Mouse (Mus musculus) intestine, postnatal 0 days (tissue): ENCODE results near the gene Pla2g16. TPM values are rescaled to one million over a fixed set of nuclear protein-coding genes. Genes with fewer than 3 reads are reported as not detected.
A peak's percentile ranks its signal among the peaks of the same experiment; 100 is the strongest.

Experiments used
- ATAC-seq: fragments of 200-750 bp; cut with Nextera tagmentation; 2 replicates; pipeline ENCODE4 v1.8.0; 2017; ENCODE audit warnings: mild to moderate bottlenecking, moderate TSS enrichment, moderate library complexity
- H3K27ac ChIP-seq: fragments of 300-500 bp; sonication (generic); 2 replicates; pipeline ENCODE4 v1.5.1; 2014; ENCODE audit warnings: mild to moderate bottlenecking, low read depth, low read length, moderate library complexity
- H3K27me3 ChIP-seq: fragments of 300-500 bp; sonication (generic); replicated peaks from 2 replicates; pipeline ENCODE4 v1.6.1; 2014; ENCODE audit warnings: low read length, mixed read lengths; ENCODE audit not compliant: control insufficient read depth, insufficient read depth
- H3K36me3 ChIP-seq: fragments of 300-500 bp; sonication (generic); 2 replicates; pipeline ENCODE4 v1.6.1; 2014; ENCODE audit warnings: mild to moderate bottlenecking, moderate library complexity; ENCODE audit not compliant: control insufficient read depth, insufficient read depth
- H3K4me1 ChIP-seq: fragments of 300-500 bp; sonication (generic); replicated peaks from 2 replicates; pipeline ENCODE4 v1.6.1; 2014; ENCODE audit warnings: antibody characterized with exemption, low read length, mixed read lengths; ENCODE audit not compliant: control insufficient read depth, insufficient read depth
- H3K4me2 ChIP-seq: fragments of 300-500 bp; sonication (generic); replicated peaks from 2 replicates; pipeline ENCODE4 v1.6.1; 2014; ENCODE audit warnings: low read depth, mild to moderate bottlenecking, moderate library complexity
- H3K4me3 ChIP-seq: fragments of 300-500 bp; sonication (generic); 2 replicates; pipeline ENCODE4 v1.5.1; 2014; ENCODE audit warnings: low read depth, low read length
- H3K9ac ChIP-seq: fragments of 300-500 bp; sonication (generic); 2 replicates; pipeline ENCODE4 v1.6.1; 2014; ENCODE audit warnings: mild to moderate bottlenecking, low read depth, low read length
- H3K9me3 ChIP-seq: fragments of 300-500 bp; sonication (generic); 2 replicates; pipeline ENCODE4 v1.6.1; 2016; ENCODE audit warnings: mixed run types; ENCODE audit not compliant: control insufficient read depth
- CTCF ChIP-seq: sonication (generic); IDR thresholded peaks from 2 replicates; pipeline ENCODE4 v1.5.1; 2016; ENCODE audit warnings: low read depth, mild to moderate bottlenecking, control low read depth, antibody characterized with exemption, moderate library complexity
- WGBS: fragments of 180-500 bp; shearing (Covaris S2); extraction: QIAGEN DNeasy Blood & Tissue Kit; methylation state at CpG from one replicate; pipeline ENCODE4 v1.1.7; 2014; 5-methylcytosine and 5-hydroxymethylcytosine counted together
- polyA plus RNA-seq: library from polyadenylated mRNA; unstranded; fragments of >200 nt; fragmentation: Nextera tagmentation; extraction: Ambion mirVana; gene quantifications from 2 replicates; pipeline ENCODE4 v1.2.1, GENCODE M21; 2015

The Pla2g16 gene
- polyA plus RNA-seq, 1 experiment from 2014 or later, result 6.4 TPM

DNA sequence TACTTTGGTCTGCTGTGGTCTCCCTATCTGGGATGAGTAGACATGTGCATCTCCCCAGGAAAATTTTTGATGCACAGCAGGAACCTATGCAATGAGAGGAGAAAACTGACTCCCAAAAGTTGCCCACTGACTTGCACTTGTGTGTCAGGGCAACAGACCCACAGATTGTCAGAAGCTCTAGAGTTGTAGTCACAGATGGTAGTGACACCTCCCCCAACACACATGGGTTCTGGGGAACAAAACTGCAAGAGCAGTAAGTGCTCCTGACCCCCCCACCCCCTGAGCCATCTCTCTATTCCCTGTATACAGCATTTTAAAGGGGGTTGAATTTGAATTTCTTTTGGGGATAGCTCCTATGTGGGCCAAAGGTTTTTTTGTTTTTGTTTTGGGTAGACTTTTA lies 33.5 kb downstream of the Pla2g16 start:
- ATAC-seq, result no peak
- Histone ChIP-seq H3K27me3 (no peaks in the 10 kb centered on the region), H3K27ac (no peak overlapping the region), H3K4me1 (no peaks in the 10 kb centered on the region), H3K4me2 (no peak overlapping the region), H3K9ac (no peak overlapping the region), H3K4me3 (no peak overlapping the region), H3K9me3 (no peaks in the 10 kb centered on the region), H3K36me3 (no peaks in the 10 kb centered on the region)
- no peak for TF ChIP-seq CTCF

- Histone ChIP-seq H3K4me3 (no peak overlapping the region), H3K4me2 (no peak overlapping the region), H3K4me1 (no peaks in the 10 kb centered on the region), H3K9me3 (no peaks in the 10 kb centered on the region), H3K36me3 (no peaks in the 10 kb centered on the region), H3K27me3 (no peaks in the 10 kb centered on the region), H3K9ac (no peak overlapping the region), H3K27ac (no peak overlapping the region)
- ATAC-seq, result no peak
- TF ChIP-seq CTCF, result no peak
- WGBS, result 46% methylated on average over 3 of the region's 3 CpGs
These were observed 34.8 kb downstream of the Pla2g16 start for GRCm38 (mm10) chr19:7592018-7592417.

DNA sequence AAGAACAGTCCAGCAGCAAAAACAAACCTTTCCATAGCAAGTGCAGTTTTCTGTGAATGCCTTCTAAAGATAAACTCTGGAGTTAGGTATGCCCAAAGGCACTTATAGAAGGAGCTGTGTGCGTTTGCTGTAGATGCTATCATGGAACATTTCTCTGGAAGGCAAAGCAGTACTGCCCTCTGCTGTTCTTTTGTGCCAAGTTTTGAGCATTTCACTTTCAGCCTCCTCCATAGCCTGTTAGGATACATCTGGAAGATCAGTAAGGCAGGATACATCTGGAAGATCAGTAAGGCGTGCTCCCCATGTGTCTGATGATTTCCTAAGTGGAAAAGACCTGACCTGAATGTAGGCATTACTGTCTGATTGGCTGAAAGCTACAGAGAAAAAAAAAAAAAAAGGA lies 38.3 kb downstream of the Pla2g16 start:
- no peak overlapping the region for H3K4me3 ChIP-seq
- H3K36me3 ChIP-seq, result no peaks in the 10 kb centered on the region
- no peak overlapping the region for H3K27ac ChIP-seq
- H3K4me1 ChIP-seq, result no peaks in the 10 kb centered on the region
- no peak overlapping the region for H3K9ac ChIP-seq
- no peak overlapping the region for H3K4me2 ChIP-seq
- no peaks in the 10 kb centered on the region for H3K9me3 ChIP-seq
- 24% methylated on average over 2 of the region's 2 CpGs for WGBS
- peak; percentile 86 for TF ChIP-seq CTCF
- no peaks in the 10 kb centered on the region for H3K27me3 ChIP-seq
- ATAC-seq, result no peak

DNA sequence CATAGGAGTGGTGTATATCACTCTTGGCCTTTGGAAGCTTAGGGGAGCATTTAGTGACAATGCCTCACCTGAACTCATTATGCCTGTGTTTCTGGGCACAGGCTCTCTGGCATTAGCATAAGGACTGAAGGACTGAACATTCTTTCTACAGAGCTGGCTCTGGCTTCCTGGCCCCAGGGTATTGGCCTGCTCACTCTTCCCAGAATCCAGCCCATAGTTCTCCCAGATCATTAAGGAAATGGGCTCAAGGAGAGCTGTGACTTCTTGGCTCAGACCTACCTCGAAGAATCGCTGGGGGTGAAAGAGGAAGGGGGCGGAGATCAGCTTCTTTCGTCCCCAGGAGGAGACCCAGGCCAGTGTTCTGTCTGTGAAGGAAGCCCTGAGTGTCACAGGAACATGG lies 41.2 kb downstream of the Pla2g16 start:
- H3K27me3 ChIP-seq, result no peaks in the 10 kb centered on the region
- 43% methylated on average over 4 of the region's 4 CpGs for WGBS
- H3K4me1 ChIP-seq, result no peaks in the 10 kb centered on the region
- no peaks in the 10 kb centered on the region for H3K9me3 ChIP-seq
- no peak overlapping the region for H3K4me2 ChIP-seq
- no peak for TF ChIP-seq CTCF
- H3K27ac ChIP-seq, result no peak overlapping the region
- ATAC-seq, result no peak
- H3K9ac ChIP-seq, result no peak overlapping the region
- H3K4me3 ChIP-seq, result no peak overlapping the region
- no peaks in the 10 kb centered on the region for H3K36me3 ChIP-seq

DNA sequence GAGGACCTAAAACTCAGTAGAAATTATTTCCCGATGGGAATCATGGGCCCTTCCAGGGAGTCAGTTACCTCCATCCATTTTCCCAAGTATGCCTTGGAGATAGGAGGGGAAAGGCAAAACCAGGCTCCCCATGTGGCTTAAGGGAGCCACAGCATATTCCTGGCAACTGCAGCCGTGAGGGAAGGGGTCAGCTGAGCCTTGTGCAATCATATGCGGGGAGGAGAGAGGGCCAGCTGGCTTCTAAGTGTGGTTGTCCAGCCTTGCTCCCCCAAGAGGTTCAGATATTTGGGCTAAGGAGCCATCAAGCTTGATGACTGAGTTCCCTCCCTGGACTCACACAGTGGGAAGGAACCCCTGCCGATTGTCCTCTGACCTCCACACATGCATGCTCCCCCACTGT lies 44.3 kb downstream of the Pla2g16 start:
- 82% methylated on average over 4 of the region's 4 CpGs for WGBS
- Histone ChIP-seq H3K4me3 (no peak overlapping the region), H3K4me1 (no peaks in the 10 kb centered on the region), H3K27me3 (no peaks in the 10 kb centered on the region), H3K9ac (no peak overlapping the region), H3K36me3 (no peaks in the 10 kb centered on the region; the same call in 1 of the 2 replicates), H3K4me2 (no peak overlapping the region), H3K9me3 (no peaks in the 10 kb centered on the region), H3K27ac (no peak overlapping the region)
- ATAC-seq, result no peak
- TF ChIP-seq CTCF, result no peak

DNA sequence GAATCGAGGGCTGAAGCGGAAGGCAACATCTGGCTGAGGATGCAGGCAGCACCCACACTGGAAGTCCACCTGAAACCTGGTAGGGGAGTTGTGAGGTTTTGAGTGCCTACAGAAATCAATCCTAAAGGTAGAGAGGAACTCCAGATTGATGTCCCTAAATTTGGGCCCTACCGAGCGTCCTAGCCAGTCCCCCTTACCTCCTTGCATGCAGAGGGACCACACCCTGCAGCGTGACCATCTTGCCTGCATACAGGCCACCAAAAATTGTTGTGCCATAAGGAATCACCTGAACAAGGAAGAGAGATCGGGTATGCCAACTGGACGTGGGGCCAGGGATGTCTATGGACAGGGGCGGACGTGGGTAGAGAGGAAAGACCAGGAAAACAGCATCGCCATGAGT lies 46.8 kb downstream of the Pla2g16 start:
- Histone ChIP-seq H3K9ac (no peak overlapping the region), H3K36me3 (no peaks in the 10 kb centered on the region; the same call in 1 of the 2 replicates), H3K4me2 (no peak overlapping the region), H3K27ac (no peak overlapping the region), H3K9me3 (no peaks in the 10 kb centered on the region), H3K4me3 (no peak overlapping the region), H3K27me3 (no peaks in the 10 kb centered on the region), H3K4me1 (peaks cover 9% of the 10 kb centered on the region; the same call in 1 of the 2 replicates)
- WGBS, result 93% methylated on average over 10 of the region's 10 CpGs
- ATAC-seq, result no peak
- TF ChIP-seq CTCF, result no peak

GRCm38 (mm10) chr19:7605013-7605412 lies 47.8 kb downstream of the Pla2g16 start:
- H3K9me3 ChIP-seq, result no peaks in the 10 kb centered on the region
- H3K4me2 ChIP-seq, result no peak overlapping the region
- H3K9ac ChIP-seq, result no peak overlapping the region
- no peak overlapping the region for H3K4me3 ChIP-seq
- ATAC-seq, result no peak
- H3K27ac ChIP-seq, result no peak overlapping the region
- no peaks in the 10 kb centered on the region; the same call in 1 of the 2 replicates for H3K36me3 ChIP-seq
- no peaks in the 10 kb centered on the region for H3K27me3 ChIP-seq
- TF ChIP-seq CTCF, result no peak
- peaks cover 9% of the 10 kb centered on the region; the same call in 1 of the 2 replicates for H3K4me1 ChIP-seq
